Mouse (Mus musculus) erythroblast, embryonic 14.5 days (primary cell): ENCODE data around the gene Snx12. TPM values are rescaled to one million over a fixed set of nuclear protein-coding genes. Genes with fewer than 3 reads are reported as not detected.
"Not testable (repeated sequence)": the region's sequence is repeated elsewhere in the genome, so short reads cannot be mapped to it uniquely, and the experiment has no call there.

Experiments
- H3K27me3 ChIP-seq: 2 replicates; pipeline ENCODE4 v1.6.1; 2012; ENCODE audit warnings: inconsistent platforms; ENCODE audit not compliant: control insufficient read depth
- H3K36me3 ChIP-seq: 2 replicates; pipeline ENCODE4 v1.6.1; 2012; ENCODE audit warnings: mild to moderate bottlenecking, inconsistent platforms; ENCODE audit not compliant: control insufficient read depth
- H3K4me1 ChIP-seq: 2 replicates; pipeline ENCODE4 v1.6.1; 2012; ENCODE audit warnings: inconsistent platforms; ENCODE audit not compliant: control insufficient read depth
- H3K4me3 ChIP-seq: replicated peaks from 2 replicates; pipeline ENCODE3; 2012; ENCODE audit warnings: moderate library complexity, mild to moderate bottlenecking, inconsistent platforms
- H3K9me3 ChIP-seq: 2 replicates; pipeline ENCODE4 v1.6.1; 2012; ENCODE audit warnings: low read length, inconsistent platforms, mixed read lengths; ENCODE audit not compliant: control insufficient read depth
- GATA1 ChIP-seq: IDR thresholded peaks from 2 replicates; pipeline ENCODE4 v1.6.1; 2012; ENCODE audit warnings: low read length, inconsistent platforms, mixed read lengths
- TAL1 ChIP-seq: IDR thresholded peaks from 3 replicates; pipeline ENCODE4 v1.6.1; 2012; ENCODE audit warnings: low read length, inconsistent platforms, mixed read lengths
- polyA plus RNA-seq: library from polyadenylated mRNA; stranded (reverse); fragments of >175 nt; gene quantifications from 2 replicates; pipeline ENCODE4 v1.2.3, GENCODE M21; 2012

Snx12 gene
- polyA plus RNA-seq, 1 experiment = 1.9 TPM

- no peaks in the 10 kb centered on the region for H3K9me3 ChIP-seq
- no peaks in the 10 kb centered on the region for H3K4me1 ChIP-seq
- H3K36me3 ChIP-seq = no peaks in the 10 kb centered on the region
- H3K27me3 ChIP-seq = peaks cover 22% of the 10 kb centered on the region
- TF ChIP-seq TAL1 = no peak
- H3K4me3 ChIP-seq = no peak within 1 kb of the TSS
These were observed 136.4 kb downstream of the Snx12 start, which contains the start of gene Slc7a3 for GRCm38 (mm10) chrX:101085920-101086319. Gene Slc7a3, minus strand, starts transcription at chrX:101086020.

- peaks cover 22% of the 10 kb centered on the region for H3K27me3 ChIP-seq
- not testable (repeated sequence) for H3K36me3 ChIP-seq, H3K9me3 ChIP-seq, H3K4me1 ChIP-seq, H3K4me3 ChIP-seq
These were observed 137.2 kb downstream of the Snx12 start for GRCm38 (mm10) chrX:101085211-101085610.

- no peak overlapping the region for H3K4me3 ChIP-seq
- peaks cover 22% of the 10 kb centered on the region for H3K27me3 ChIP-seq
- no peaks in the 10 kb centered on the region for H3K9me3 ChIP-seq
- TF ChIP-seq TAL1 = no peak
- TF ChIP-seq GATA1 = no peak
- no peaks in the 10 kb centered on the region for H3K36me3 ChIP-seq
- no peaks in the 10 kb centered on the region for H3K4me1 ChIP-seq
These were observed 138.2 kb downstream of the Snx12 start for GRCm38 (mm10) chrX:101084192-101084591.

- no peak for TF ChIP-seq GATA1
- no peak for TF ChIP-seq TAL1
- Histone ChIP-seq H3K36me3 (no peaks in the 10 kb centered on the region), H3K4me1 (no peaks in the 10 kb centered on the region), H3K9me3 (no peaks in the 10 kb centered on the region), H3K4me3 (no peak overlapping the region), H3K27me3 (no peaks in the 10 kb centered on the region; the same call in 1 of the 2 replicates)
These were observed 157.1 kb downstream of the Snx12 start for GRCm38 (mm10) chrX:101065245-101065644.

DNA sequence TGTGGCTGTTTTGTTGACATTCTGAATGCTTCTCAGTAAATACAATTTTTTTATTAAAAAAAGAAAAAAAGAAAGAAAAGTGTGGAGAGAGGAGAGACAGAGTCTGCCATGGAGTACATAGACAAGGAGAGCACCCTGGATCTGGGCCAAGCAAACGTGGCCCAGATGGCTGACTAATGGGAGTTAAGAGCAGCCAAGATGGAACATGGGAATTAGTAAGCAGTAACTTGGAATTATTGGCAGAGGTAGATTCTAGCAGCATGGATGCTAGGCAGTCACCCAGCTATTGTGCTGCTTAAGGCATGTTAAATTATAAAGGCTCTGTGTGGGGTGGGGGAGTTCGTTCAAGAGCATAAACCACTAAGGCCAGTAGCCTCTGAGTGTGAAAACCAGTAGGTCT, 158.9 kb downstream of the Snx12 start:
- H3K27me3 ChIP-seq = no peaks in the 10 kb centered on the region; the same call in 1 of the 2 replicates
- H3K36me3 ChIP-seq = no peaks in the 10 kb centered on the region
- peaks cover 5% of the 10 kb centered on the region for H3K9me3 ChIP-seq
- no peak for TF ChIP-seq TAL1
- no peak for TF ChIP-seq GATA1
- H3K4me3 ChIP-seq = no peak overlapping the region
- H3K4me1 ChIP-seq = no peaks in the 10 kb centered on the region

DNA sequence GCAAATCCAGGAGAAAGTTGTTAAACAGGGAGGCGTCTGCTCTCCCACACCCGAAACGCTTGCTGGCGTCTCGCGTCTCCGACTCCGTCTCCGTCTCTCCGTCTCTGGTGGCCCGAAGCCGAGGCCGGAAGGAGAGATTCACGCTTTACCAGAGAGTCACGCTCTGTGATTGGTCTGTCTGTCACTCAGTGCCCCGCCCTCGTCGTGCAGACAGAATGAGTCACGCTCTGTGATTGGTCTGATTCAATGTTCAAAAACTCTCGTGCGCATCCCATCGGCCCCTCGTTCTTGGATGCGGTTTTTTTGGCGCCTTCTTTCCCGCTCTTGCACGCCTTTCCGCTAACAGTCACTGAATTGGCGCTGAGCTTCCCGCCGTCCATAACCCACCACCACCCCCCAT, 162.8 kb downstream of the Snx12 start, which contains the start of gene Tex11:
Tex11 (minus strand) TSS at position 127 of the 400 bp plus-strand sequence.
- no peaks in the 10 kb centered on the region for H3K4me1 ChIP-seq
- TF ChIP-seq TAL1 = no peak
- no peak for TF ChIP-seq GATA1
- H3K4me3 ChIP-seq = no peak within 1 kb of the TSS
- no peaks in the 10 kb centered on the region for H3K36me3 ChIP-seq
- no peaks in the 10 kb centered on the region; the same call in 1 of the 2 replicates for H3K27me3 ChIP-seq
- peaks cover 5% of the 10 kb centered on the region for H3K9me3 ChIP-seq

Other genes starting within 250 kb of the Snx12 start
- gene Tex11, start 162.9 kb downstream of the Snx12 start, polyA plus RNA-seq = not detected in 2 replicates
- gene Slc7a3, start 136.5 kb downstream of the Snx12 start, polyA plus RNA-seq = 0.01 TPM in 1 of 2 replicates, not detected in the other
- 12.1 and 14.7 TPM in 2 replicates for gene Foxo4, start 32.0 kb upstream of the Snx12 start, polyA plus RNA-seq
- not detected in 2 replicates for gene Gm614, start 41.4 kb upstream of the Snx12 start, polyA plus RNA-seq
- gene Il2rg, start 45.7 kb upstream of the Snx12 start, polyA plus RNA-seq = 0.19 and 0.46 TPM in 2 replicates
- gene Gm20489, start 46.5 kb upstream of the Snx12 start, polyA plus RNA-seq = not detected in 2 replicates
- gene Med12, start 51.5 kb upstream of the Snx12 start, polyA plus RNA-seq = 27.4 and 30.3 TPM in 2 replicates
- 0.02 TPM in 1 of 2 replicates, not detected in the other for gene Nlgn3, start 76.6 kb upstream of the Snx12 start, polyA plus RNA-seq
- gene Gjb1, start 153.8 kb upstream of the Snx12 start, polyA plus RNA-seq = 0.09 and 0.13 TPM in 2 replicates
- 0.13 and 0.71 TPM in 2 replicates for gene Zmym3, start 198.3 kb upstream of the Snx12 start, polyA plus RNA-seq
- 1.7 and 2.5 TPM in 2 replicates for gene Nono, start 206.8 kb upstream of the Snx12 start, polyA plus RNA-seq
- 0.06 TPM in 1 of 2 replicates, not detected in the other for gene Itgb1bp2, start 226.5 kb upstream of the Snx12 start, polyA plus RNA-seq